Mouse (Mus musculus): ENCODE measurements at regions not wholly inside any gene's neighbourhood (a gene's known extent, or its start where the extent isn't known, plus 50 kb on each side); places are given as distances from the start of the nearest gene placed in this dataset.

DNA sequence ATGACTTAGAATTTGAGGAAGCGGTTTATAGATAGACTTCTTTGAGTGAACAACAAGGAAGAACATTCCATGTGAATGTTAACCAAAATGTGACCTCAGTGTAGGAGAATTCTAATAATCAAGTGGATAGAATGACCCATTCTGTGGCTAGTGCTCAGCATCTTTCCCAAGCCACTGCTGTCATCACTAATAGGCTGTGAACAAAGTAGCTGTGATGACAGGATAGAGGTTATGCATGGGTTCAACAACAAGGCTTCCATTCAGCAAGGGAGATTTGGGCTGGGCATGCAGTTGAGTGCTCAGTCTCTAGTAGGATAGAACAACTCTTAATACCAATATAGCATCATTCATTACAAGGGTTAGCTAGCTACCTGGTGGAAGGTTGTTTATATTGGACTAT is 483.0 kb upstream of the Pappa start:
- Histone ChIP-seq H3K27ac (ENCODE audit: low read depth, low read length) (no peak overlapping the region), H3K9me3 (ENCODE audit: control insufficient read depth, low read length) (no peaks in the 10 kb centered on the region), H3K36me3 (ENCODE audit: control insufficient read depth, insufficient read depth, low read length) (no peaks in the 10 kb centered on the region), H3K4me1 (replicated peaks; ENCODE audit: control insufficient read depth, insufficient read depth, low read length) (no peaks in the 10 kb centered on the region), H3K4me3 (ENCODE audit: low read depth, low read length) (no peak overlapping the region), H3K27me3 (replicated peaks; ENCODE audit: control insufficient read depth, insufficient read depth, low read length) (no peaks in the 10 kb centered on the region), H3K4me2 (no peak overlapping the region), H3K9ac (ENCODE audit: low read depth, low read length) (no peak overlapping the region)
- DNase-seq (ENCODE audit: low spot score) (no peak), ATAC-seq (replicated peaks; ENCODE audit: low FRiP score) (no peak)
- WGBS: 76% methylated on average over 1 of the region's 1 CpGs

DNA sequence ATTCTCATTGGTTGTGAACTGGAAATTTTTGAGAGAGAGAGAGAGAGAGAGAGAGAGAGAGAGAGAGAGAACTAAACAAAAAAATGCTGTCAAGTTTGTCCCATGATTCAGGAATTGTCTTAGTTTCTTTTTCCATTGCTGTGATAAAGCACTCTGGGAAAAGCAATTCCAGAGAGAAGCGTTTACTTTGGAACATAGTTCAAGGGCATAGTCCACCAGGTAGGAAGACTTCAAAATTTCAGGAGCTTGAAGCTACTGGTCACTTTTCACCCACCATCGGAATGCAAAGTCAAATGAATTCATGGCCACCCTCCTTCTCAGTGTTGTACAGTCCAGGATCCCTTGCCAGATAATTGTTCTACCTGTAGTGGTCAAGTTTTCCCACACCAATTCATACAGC is 478.8 kb upstream of the Pappa start:
- H3K9me3 ChIP-seq (ENCODE audit: control insufficient read depth, low read length): no peaks in the 10 kb centered on the region
- H3K9ac ChIP-seq (ENCODE audit: low read depth, low read length): no peak overlapping the region
- DNase-seq (ENCODE audit: low spot score): no peak
- ATAC-seq (replicated peaks; ENCODE audit: low FRiP score): no peak
- WGBS: 68% methylated on average over 2 of the region's 2 CpGs
- no peaks in the 10 kb centered on the region for H3K27me3 ChIP-seq (replicated peaks; ENCODE audit: control insufficient read depth, insufficient read depth, low read length)
- H3K36me3 ChIP-seq (ENCODE audit: control insufficient read depth, insufficient read depth, low read length): no peaks in the 10 kb centered on the region
- H3K4me3 ChIP-seq (ENCODE audit: low read depth, low read length): no peak overlapping the region
- H3K4me1 ChIP-seq (replicated peaks; ENCODE audit: control insufficient read depth, insufficient read depth, low read length): no peaks in the 10 kb centered on the region
- H3K4me2 ChIP-seq: no peak overlapping the region
- H3K27ac ChIP-seq (ENCODE audit: low read depth, low read length): no peak overlapping the region

DNA sequence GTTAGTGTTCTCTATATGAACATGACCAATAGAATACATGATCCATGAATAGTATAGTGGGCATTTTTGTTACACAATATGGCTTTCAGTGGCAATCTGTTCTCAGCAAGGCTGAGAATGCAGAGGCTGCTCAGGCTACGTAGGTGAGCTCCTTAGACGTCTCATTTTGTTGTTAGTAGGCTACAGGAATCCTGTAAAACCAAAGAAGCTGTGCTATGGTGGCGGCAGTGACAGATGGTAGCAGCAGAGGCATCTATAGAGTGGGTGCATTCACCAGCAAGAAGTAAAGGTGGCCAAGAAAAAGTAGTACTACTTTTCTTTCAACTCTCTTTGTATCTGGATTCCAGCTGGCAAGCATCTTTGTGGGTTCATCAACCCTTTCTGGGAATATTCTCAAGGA is 469.8 kb upstream of the Pappa start:
- Histone ChIP-seq H3K27me3 (replicated peaks; ENCODE audit: control insufficient read depth, insufficient read depth, low read length) (no peaks in the 10 kb centered on the region), H3K9me3 (ENCODE audit: control insufficient read depth, low read length) (no peaks in the 10 kb centered on the region), H3K4me1 (replicated peaks; ENCODE audit: control insufficient read depth, insufficient read depth, low read length) (no peaks in the 10 kb centered on the region), H3K9ac (ENCODE audit: low read depth, low read length) (no peak overlapping the region), H3K27ac (ENCODE audit: low read depth, low read length) (no peak overlapping the region), H3K4me2 (no peak overlapping the region), H3K36me3 (ENCODE audit: control insufficient read depth, insufficient read depth, low read length) (no peaks in the 10 kb centered on the region), H3K4me3 (ENCODE audit: low read depth, low read length) (no peak overlapping the region)
- WGBS: 69% methylated on average over 3 of the region's 3 CpGs
- DNase-seq (ENCODE audit: low spot score) (no peak), ATAC-seq (replicated peaks; ENCODE audit: low FRiP score) (no peak)

- no peak for DNase-seq (ENCODE audit: low spot score)
- no peak for ATAC-seq (replicated peaks; ENCODE audit: low FRiP score)
- H3K9ac ChIP-seq (ENCODE audit: low read depth, low read length): no peak overlapping the region
- no peaks in the 10 kb centered on the region for H3K9me3 ChIP-seq (ENCODE audit: control insufficient read depth, low read length)
- H3K36me3 ChIP-seq (ENCODE audit: control insufficient read depth, insufficient read depth, low read length): no peaks in the 10 kb centered on the region
- no peaks in the 10 kb centered on the region for H3K27me3 ChIP-seq (replicated peaks; ENCODE audit: control insufficient read depth, insufficient read depth, low read length)
- no peak overlapping the region for H3K4me2 ChIP-seq
- no peaks in the 10 kb centered on the region for H3K4me1 ChIP-seq (replicated peaks; ENCODE audit: control insufficient read depth, insufficient read depth, low read length)
- H3K27ac ChIP-seq (ENCODE audit: low read depth, low read length): no peak overlapping the region
- H3K4me3 ChIP-seq (ENCODE audit: low read depth, low read length): no peak overlapping the region
These were observed 468.4 kb upstream of the Pappa start for GRCm38 (mm10) chr4:64655534-64655933.

DNA sequence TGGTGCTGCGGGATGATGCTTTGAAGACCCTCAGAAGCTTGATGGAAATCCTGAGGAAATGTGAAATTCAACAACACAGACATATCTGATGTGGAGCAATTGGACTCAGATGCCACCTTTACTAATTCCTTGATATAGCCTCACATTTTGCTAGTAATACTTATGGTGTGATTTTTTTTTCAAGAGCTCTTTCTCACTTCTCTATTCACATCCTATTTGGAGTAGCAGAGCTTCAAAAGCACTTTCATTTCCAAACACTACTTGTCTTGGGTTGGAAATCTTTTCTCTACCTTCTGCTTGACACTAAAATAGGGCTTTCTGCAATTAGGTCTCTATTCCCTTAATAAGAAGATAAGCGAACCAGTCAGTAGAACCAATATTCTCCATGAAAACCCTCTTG is 460.3 kb upstream of the Pappa start:
- DNase-seq (ENCODE audit: low spot score) (no peak), ATAC-seq (replicated peaks; ENCODE audit: low FRiP score) (no peak)
- no peak overlapping the region for H3K4me2 ChIP-seq
- no peaks in the 10 kb centered on the region for H3K4me1 ChIP-seq (replicated peaks; ENCODE audit: control insufficient read depth, insufficient read depth, low read length)
- no peaks in the 10 kb centered on the region for H3K9me3 ChIP-seq (ENCODE audit: control insufficient read depth, low read length)
- no peak overlapping the region for H3K27ac ChIP-seq (ENCODE audit: low read depth, low read length)
- no peaks in the 10 kb centered on the region for H3K27me3 ChIP-seq (replicated peaks; ENCODE audit: control insufficient read depth, insufficient read depth, low read length)
- H3K36me3 ChIP-seq (ENCODE audit: control insufficient read depth, insufficient read depth, low read length): no peaks in the 10 kb centered on the region
- WGBS: 82% methylated on average over 2 of the region's 2 CpGs
- H3K4me3 ChIP-seq (ENCODE audit: low read depth, low read length): no peak overlapping the region
- H3K9ac ChIP-seq (ENCODE audit: low read depth, low read length): no peak overlapping the region

DNA sequence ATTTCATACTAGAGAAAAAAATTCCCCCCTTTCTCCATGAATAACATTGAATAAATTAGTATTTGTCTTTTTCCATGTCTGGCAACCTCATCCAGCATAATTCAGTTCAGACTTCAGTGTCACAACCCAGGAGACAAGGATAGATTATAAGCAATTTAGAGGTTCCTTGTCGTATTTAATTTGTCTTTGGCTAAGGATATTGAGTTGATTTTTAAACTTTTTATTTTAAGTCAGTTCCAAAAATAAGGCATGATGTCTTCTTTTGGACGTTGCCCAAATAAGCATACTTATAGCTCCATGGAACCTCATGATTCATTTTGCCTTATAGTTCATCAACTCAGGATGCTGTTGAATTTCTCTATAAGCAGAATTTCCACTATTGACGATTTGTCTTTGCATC is 456.0 kb upstream of the Pappa start:
- ATAC-seq (replicated peaks; ENCODE audit: low FRiP score) (no peak), DNase-seq (ENCODE audit: low spot score) (no peak)
- H3K4me3 ChIP-seq (ENCODE audit: low read depth, low read length): no peak overlapping the region
- no peaks in the 10 kb centered on the region for H3K27me3 ChIP-seq (replicated peaks; ENCODE audit: control insufficient read depth, insufficient read depth, low read length)
- no peaks in the 10 kb centered on the region for H3K36me3 ChIP-seq (ENCODE audit: control insufficient read depth, insufficient read depth, low read length)
- WGBS: 72% methylated on average over 3 of the region's 3 CpGs
- H3K9me3 ChIP-seq (ENCODE audit: control insufficient read depth, low read length): no peaks in the 10 kb centered on the region
- no peak overlapping the region for H3K27ac ChIP-seq (ENCODE audit: low read depth, low read length)
- no peaks in the 10 kb centered on the region for H3K4me1 ChIP-seq (replicated peaks; ENCODE audit: control insufficient read depth, insufficient read depth, low read length)
- no peak overlapping the region for H3K9ac ChIP-seq (ENCODE audit: low read depth, low read length)
- no peak overlapping the region for H3K4me2 ChIP-seq

DNA sequence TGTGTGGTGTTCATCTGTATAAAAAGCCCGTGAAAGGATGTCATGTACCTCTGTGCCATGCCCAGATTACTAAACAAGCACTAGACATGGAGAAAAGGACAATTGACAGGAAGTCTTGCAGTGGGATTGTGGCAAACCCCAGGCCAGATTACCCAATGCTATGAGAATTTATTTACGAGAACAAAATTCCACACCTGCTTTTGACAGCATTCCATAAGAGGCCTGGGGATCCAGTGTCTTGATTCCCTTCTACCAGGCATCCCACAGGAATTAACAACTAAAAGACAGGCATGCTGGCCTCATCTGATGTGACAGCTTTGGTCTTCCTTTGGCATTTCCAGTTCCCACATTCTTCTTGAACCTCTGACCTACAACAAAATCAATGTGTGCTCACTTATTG is 454.3 kb upstream of the Pappa start:
- Histone ChIP-seq H3K27ac (ENCODE audit: low read depth, low read length) (no peak overlapping the region), H3K4me3 (ENCODE audit: low read depth, low read length) (no peak overlapping the region), H3K27me3 (replicated peaks; ENCODE audit: control insufficient read depth, insufficient read depth, low read length) (no peaks in the 10 kb centered on the region), H3K4me2 (no peak overlapping the region), H3K36me3 (ENCODE audit: control insufficient read depth, insufficient read depth, low read length) (no peaks in the 10 kb centered on the region), H3K9me3 (ENCODE audit: control insufficient read depth, low read length) (no peaks in the 10 kb centered on the region), H3K4me1 (replicated peaks; ENCODE audit: control insufficient read depth, insufficient read depth, low read length) (no peaks in the 10 kb centered on the region), H3K9ac (ENCODE audit: low read depth, low read length) (no peak overlapping the region)
- WGBS: 74% methylated on average over 2 of the region's 2 CpGs
- no peak for DNase-seq (ENCODE audit: low spot score)
- no peak for ATAC-seq (replicated peaks; ENCODE audit: low FRiP score)

GRCm38 (mm10) chr4:64676438-64676837 is 447.5 kb upstream of the Pappa start:
- no peak for DNase-seq (ENCODE audit: low spot score)

DNA sequence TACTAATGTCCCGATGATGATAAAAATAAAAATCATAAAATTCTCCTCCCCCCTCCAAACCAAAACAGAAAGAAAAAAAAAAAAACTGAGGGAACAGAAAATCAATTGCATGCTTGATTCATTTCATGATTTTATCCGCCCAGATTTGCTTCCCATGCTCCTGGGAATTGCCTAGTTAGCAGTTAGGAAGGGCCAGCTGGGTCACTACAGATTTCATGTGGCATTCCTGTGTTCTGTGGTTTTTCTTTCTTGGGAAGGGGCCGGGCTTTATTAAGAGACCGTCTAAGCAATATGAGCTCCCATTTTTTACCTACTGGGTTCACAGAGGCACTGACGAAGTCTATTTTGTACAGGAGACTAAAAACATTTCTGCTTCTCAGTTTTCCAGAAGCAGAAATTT is 447.1 kb upstream of the Pappa start:
- ATAC-seq (replicated peaks; ENCODE audit: low FRiP score) (no peak), DNase-seq (ENCODE audit: low spot score) (no peak)
- H3K36me3 ChIP-seq (ENCODE audit: control insufficient read depth, insufficient read depth, low read length): no peaks in the 10 kb centered on the region
- no peaks in the 10 kb centered on the region for H3K4me1 ChIP-seq (replicated peaks; ENCODE audit: control insufficient read depth, insufficient read depth, low read length)
- H3K4me3 ChIP-seq (ENCODE audit: low read depth, low read length): no peak overlapping the region
- H3K4me2 ChIP-seq: no peak overlapping the region
- no peaks in the 10 kb centered on the region for H3K9me3 ChIP-seq (ENCODE audit: control insufficient read depth, low read length)
- no peaks in the 10 kb centered on the region for H3K27me3 ChIP-seq (replicated peaks; ENCODE audit: control insufficient read depth, insufficient read depth, low read length)
- 78% methylated on average over 5 of the region's 5 CpGs for WGBS
- H3K27ac ChIP-seq (ENCODE audit: low read depth, low read length): no peak overlapping the region
- H3K9ac ChIP-seq (ENCODE audit: low read depth, low read length): no peak overlapping the region

More at GRCm38 (mm10) chr4:64676438-64676837, 447.5 kb upstream of the Pappa start:
- Histone ChIP-seq H3K27ac (ENCODE audit: low read depth, low read length) (no peak overlapping the region), H3K27me3 (replicated peaks; ENCODE audit: control insufficient read depth, insufficient read depth, low read length) (no peaks in the 10 kb centered on the region), H3K4me3 (ENCODE audit: low read depth, low read length) (no peak overlapping the region), H3K4me2 (no peak overlapping the region), H3K36me3 (ENCODE audit: control insufficient read depth, insufficient read depth, low read length) (no peaks in the 10 kb centered on the region), H3K9me3 (ENCODE audit: control insufficient read depth, low read length) (no peaks in the 10 kb centered on the region), H3K9ac (ENCODE audit: low read depth, low read length) (no peak overlapping the region), H3K4me1 (replicated peaks; ENCODE audit: control insufficient read depth, insufficient read depth, low read length) (no peaks in the 10 kb centered on the region)
- 57% methylated on average over 6 of the region's 6 CpGs for WGBS
- no peak for ATAC-seq (replicated peaks; ENCODE audit: low FRiP score)

Measured in liver, embryonic 11.5 days (tissue).